Mouse (Mus musculus): ENCODE results near the gene Plcxd3.
A peak's percentile ranks its signal among the peaks of the same experiment; 100 is the strongest.

Plcxd3 gene

GRCm38 (mm10) chr15:4375423-4376220 lies at the start of gene Plcxd3:
Plcxd3 (plus strand) TSS chr15:4375491.
- DNase-seq (ENCODE audit: low spot score in 2 of 2): peak; percentile 37 to 48

DNA sequence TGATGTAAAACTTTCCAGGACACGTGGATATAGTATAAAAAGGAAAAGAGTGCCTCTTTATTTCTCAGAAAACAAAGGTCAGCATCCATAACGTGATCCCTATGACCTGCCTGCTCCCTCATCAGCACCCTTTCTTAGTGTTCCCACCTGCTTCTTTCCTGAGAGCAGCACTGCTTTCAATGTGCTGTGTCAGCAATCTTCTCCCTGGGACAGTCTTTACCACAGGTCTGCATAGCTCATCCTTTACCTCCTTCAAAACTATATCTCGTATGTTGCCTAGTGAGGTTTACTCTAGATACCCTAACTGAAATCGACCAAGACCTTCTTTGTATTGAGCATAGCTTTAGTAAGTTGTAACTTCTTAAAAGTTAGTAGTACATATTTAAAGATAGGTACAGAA lies 43.4 kb upstream of the Plcxd3 start:
- no peak for DNase-seq (ENCODE audit: low spot score in 2 of 2)

GRCm38 (mm10) chr15:4341620-4342019 lies 33.7 kb upstream of the Plcxd3 start:
- no peak for DNase-seq (ENCODE audit: low spot score in 2 of 2)

- DNase-seq (ENCODE audit: low spot score in 2 of 2): no peak
Observed at GRCm38 (mm10) chr15:4348816-4349553, 26.3 kb upstream of the Plcxd3 start.

DNA sequence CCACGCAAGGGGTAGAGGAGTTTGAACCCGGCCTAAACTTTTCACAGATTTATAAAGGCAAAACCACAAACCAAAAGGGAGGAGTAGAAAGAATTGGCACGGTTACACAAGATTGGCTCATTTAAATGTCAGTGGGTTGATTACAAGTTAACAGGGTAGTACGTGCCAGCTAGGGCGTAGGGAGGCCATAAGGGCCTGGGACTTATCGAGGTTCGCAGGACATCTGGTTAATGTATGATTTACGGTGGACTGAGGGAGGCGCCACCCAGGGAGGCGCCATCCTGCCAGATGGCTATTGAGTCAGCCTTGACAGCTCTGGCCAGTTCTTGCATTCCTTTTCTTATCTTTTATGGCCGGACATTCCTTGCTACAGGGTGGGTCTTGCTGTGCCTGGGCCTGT lies 18.9 kb upstream of the Plcxd3 start:
- DNase-seq (ENCODE audit: low spot score in 2 of 2): no peak

GRCm38 (mm10) chr15:4357706-4358105 lies 17.6 kb upstream of the Plcxd3 start:
- no peak for DNase-seq (ENCODE audit: low spot score in 2 of 2)

- DNase-seq (ENCODE audit: low spot score in 2 of 2): no peak
Observed at GRCm38 (mm10) chr15:4367801-4368200, 7.5 kb upstream of the Plcxd3 start.

DNA sequence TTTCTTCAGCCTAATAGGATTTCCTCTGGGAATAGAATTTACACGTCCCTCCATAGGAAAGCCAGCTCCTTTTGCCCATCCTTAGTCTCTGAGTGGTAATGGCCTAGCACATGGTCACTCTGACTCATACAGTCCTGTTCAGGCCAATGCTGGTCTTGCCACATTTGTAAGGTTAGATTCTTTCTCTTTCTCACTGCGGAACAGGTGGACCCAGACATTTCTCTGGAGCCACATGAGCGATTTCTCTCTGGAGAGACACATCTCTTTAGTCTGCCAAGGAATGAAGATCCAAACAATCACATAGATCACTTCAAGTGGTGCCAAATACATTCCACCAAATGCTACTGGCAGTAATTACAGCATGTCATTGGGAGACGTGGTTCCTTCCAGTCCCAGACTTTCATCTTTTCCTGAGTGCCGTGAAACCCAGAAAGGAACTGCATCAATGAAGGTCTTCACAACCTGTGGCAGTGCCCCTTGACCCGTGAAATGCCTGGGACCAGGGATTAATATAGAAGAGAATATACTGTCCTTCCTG lies 769 bp upstream of the Plcxd3 start:
- DNase-seq (ENCODE audit: low spot score in 2 of 2): no peak

GRCm38 (mm10) chr15:4375031-4375422 lies 264 bp upstream of the Plcxd3 start:
- no peak for DNase-seq (ENCODE audit: low spot score in 2 of 2)

DNA sequence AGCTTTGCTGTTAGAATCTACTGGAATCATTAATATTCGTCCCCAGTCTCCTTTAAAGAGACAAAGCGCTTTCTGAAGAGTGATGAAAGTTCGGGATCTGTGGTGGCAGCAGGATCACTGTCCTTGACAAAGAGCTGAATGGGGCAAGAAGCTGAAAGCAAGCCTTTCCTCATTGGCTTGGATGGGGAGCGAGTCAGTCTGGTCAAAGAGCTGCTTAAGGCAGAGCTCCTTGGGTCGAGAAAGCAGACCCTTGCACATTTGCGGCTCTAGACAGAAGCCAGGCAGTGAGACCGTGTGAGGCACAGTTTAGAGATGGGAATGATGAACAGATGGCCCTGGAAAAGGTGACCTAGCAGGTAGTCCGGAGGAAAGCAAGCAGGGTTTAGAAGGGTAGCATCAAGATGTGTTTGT lies 935 bp downstream of the Plcxd3 start:
- peak; percentile 14 to 24 for DNase-seq (ENCODE audit: low spot score in 2 of 2)

DNA sequence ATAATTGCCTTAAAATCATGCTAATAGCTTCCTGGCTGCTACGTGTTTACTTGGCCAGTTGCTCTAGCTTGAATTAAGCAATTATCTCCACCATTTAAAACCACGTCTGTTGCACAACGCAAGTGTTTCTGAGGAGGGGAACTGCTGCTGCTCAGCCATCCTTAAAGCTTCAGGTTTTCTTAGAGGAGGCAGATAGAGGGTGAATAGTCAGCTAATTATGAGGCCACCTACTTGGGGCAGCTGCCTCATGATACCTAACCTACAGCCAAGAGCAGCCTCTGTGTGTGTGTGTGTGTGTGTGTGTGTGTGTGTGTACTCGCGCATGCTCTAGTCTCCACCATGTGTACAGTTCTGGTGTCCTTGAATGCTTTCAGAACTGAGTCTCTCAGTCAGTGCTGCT lies 3.5 kb downstream of the Plcxd3 start:
- no peak for DNase-seq (ENCODE audit: low spot score in 2 of 2)

GRCm38 (mm10) chr15:4387774-4388173 lies 12.5 kb downstream of the Plcxd3 start:
- no peak for DNase-seq (ENCODE audit: low spot score in 2 of 2)

GRCm38 (mm10) chr15:4400096-4400495 lies 24.8 kb downstream of the Plcxd3 start:
- no peak for DNase-seq (ENCODE audit: low spot score in 2 of 2)

DNA sequence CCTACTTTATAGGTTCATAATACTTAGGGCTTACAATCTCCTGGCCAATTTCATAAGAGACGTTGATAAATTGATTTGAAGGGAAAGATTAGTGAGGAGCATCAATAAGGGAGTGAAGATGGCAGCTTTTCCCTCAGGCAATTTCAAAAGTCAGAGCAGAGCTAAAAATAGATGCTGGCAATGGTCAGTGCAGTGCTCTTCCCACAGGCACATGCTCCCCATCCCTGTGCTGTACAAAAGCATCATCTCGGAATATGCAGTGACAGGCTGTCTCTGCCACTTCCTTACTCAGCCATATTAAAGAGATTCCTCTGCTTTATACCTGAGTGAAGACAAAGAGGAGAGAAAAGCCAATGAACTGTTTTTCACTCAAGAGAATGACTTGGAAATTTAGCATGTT lies 36.0 kb downstream of the Plcxd3 start:
- DNase-seq (ENCODE audit: low spot score in 2 of 2): no peak

DNA sequence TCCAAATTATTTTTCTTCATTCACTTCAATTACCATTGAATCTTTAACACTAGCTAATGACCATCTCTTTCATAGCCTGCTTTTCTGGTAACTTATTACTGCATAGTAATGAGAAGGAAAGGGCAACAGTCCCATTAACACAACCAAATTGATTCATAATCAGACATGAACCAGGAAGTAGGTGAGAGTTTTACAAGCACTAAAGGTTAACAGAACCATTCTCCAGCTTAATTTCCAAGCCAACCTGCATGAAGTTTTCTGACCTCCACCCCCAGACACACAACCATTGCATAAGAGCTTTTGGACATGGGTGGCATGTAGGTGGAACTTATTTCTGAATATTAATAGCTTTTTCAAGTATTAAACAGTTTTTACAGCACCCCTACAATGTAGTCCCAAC lies 64.8 kb downstream of the Plcxd3 start:
- DNase-seq (ENCODE audit: low spot score in 2 of 2): no peak

GRCm38 (mm10) chr15:4496182-4496581 lies 120.9 kb downstream of the Plcxd3 start:
- no peak for DNase-seq (ENCODE audit: low spot score in 2 of 2)

- no peak for DNase-seq (ENCODE audit: low spot score in 2 of 2)
Observed at GRCm38 (mm10) chr15:4496984-4497383, 121.7 kb downstream of the Plcxd3 start.

DNA sequence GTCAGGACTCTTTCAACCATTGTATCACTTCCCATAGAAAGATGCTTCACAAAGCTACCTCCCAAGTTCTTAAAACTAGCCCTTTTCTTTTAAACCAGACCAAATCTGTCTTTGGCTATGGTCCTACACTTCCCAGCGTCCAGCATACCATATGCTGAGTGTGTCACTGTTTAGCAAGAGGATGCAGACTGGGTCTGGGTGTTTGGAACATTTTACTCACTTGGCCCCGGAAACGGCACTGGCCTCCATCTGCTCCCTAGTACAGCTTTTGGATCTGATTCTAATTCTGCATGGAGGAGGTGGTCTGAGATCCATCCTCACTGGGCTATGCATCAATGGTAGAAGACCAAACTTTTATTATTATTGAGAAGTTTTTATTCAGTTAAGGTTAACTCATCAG lies 122.7 kb downstream of the Plcxd3 start:
- DNase-seq (ENCODE audit: low spot score in 2 of 2): peak; percentile 22 to 35

DNA sequence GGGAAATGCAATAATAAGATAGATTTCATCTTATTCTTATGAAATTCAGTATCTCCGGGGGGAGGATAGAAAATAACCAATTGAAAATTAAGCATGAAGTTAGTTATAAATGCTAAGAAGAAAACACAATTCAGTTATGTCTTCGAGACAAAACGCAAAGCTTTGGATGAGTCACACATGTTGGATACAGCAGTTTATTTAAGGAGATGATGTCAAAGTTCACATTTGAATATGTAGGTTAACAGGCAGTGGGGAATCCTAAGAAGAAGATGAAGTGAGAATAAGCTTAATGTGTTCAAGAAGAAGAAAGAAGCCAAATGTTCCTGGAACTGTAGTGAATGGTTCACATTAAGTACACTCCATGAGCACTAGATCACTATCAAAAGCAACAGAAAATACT lies 128.1 kb downstream of the Plcxd3 start:
- no peak for DNase-seq (ENCODE audit: low spot score in 2 of 2)

DNA sequence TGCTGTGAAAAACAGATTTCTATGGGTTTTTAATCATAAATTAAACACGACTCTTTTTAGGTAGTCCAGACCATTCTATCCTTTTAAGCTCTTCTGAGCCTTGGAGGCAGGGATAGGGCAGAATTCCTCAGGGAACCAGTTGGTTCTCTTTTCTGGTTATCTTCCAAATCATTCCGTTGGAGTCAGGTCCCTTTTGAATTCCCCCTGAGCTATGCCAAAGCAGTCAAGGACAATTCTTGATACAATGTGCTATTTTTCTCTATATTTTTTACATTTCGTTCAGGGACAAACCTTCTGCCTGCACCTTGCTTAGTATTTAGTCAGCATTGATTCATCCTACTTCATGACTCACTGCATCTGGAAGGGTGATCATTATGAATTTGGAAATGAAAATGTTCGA lies 128.5 kb downstream of the Plcxd3 start:
- DNase-seq (ENCODE audit: low spot score in 2 of 2): no peak

DNA sequence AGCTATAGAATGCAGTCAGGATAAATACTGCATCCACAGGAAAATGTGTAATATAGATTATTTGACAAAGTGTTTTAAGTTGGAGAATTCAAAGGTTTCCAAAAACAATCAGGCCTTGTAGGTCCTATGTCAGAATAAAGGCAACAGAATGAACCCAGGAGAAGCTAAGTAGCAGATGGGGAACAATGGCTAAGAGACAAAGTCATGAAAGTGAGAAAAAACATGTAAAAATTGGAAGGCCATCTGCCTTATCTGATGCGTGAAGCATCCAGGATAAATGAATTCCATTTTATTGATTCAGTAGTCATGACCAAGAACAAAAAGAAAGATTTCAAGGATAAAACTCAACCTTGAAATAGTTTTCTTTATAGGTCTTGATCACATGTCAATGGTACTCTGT lies 139.4 kb downstream of the Plcxd3 start:
- DNase-seq (ENCODE audit: low spot score in 2 of 2): no peak

GRCm38 (mm10) chr15:4524598-4524997 lies 149.3 kb downstream of the Plcxd3 start:
- DNase-seq (ENCODE audit: low spot score in 2 of 2): peak in 1 of 2 experiments; percentile 19

DNA sequence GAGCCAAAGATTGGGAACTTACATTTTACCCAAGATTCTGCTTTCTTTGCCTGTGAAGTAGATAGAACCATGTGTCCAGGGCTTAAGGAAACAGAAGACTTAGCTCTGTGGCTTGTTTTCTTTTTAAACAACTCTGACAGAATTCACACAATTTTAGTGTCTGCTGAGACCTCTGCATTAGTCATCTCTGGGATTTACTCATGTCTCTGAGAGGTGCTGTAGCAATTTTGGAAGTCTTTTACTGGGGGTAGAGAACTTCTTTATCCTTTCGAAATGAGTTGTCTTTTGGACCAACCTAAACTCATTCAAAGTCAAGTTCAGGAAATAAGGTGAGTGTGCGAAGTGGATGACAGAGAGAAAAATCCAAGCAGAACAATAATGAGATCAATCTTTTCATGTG lies 158.4 kb downstream of the Plcxd3 start:
- no peak for DNase-seq (ENCODE audit: low spot score in 2 of 2)
